Mouse (Mus musculus) gastrocnemius, postnatal 14 days (tissue): ENCODE results near the gene Cyb5rl. TPM values are rescaled to one million over a fixed set of nuclear protein-coding genes. Genes with fewer than 3 reads are reported as not detected.
A peak's percentile ranks its signal among the peaks of the same experiment; 100 is the strongest.

Experiments
- DNase-seq: peaks from one replicate; pipeline ENCODE4 v3.0.0; 2021; ENCODE audit warnings: mixed read lengths
- intact Hi-C: fragments of 180-260 bp; cut with DNase I; formaldehyde crosslinking; loops from one replicate; pipeline ENCODE4 v1.15.1; 2025; ENCODE audit warnings: low total_unique reads
- long read RNA-seq, 2 experiments: library from polyadenylated mRNA; stranded (forward); transcript quantifications; one replicate each; pipeline ENCODE4 v2.0.0; 2021
- total RNA-seq, 2 experiments: library from RNA; stranded (reverse); gene quantifications; 2 replicates each; pipeline ENCODE4 v1.2.3; 2021

The Cyb5rl gene
- total RNA-seq = 10 to 100 TPM; 16.2 to 17.1 TPM
- long read RNA-seq, experiment 1, transcript Cyb5rl-203 (7 exons, 2,516 nt) = major isoform, 7 of 25 reads
- long read RNA-seq, experiment 1, partial matches to known transcripts = 0 of 25 reads
- long read RNA-seq, experiment 1, other reads (novel, unspliced or antisense) = 18 of 25 reads
- long read RNA-seq, experiment 2, transcript Cyb5rl-203 (7 exons, 2,516 nt) = major isoform, 13 of 33 reads
- long read RNA-seq, experiment 2, partial matches to known transcripts = 1 of 33 reads
- long read RNA-seq, experiment 2, other reads (novel, unspliced or antisense) = 19 of 33 reads

DNA sequence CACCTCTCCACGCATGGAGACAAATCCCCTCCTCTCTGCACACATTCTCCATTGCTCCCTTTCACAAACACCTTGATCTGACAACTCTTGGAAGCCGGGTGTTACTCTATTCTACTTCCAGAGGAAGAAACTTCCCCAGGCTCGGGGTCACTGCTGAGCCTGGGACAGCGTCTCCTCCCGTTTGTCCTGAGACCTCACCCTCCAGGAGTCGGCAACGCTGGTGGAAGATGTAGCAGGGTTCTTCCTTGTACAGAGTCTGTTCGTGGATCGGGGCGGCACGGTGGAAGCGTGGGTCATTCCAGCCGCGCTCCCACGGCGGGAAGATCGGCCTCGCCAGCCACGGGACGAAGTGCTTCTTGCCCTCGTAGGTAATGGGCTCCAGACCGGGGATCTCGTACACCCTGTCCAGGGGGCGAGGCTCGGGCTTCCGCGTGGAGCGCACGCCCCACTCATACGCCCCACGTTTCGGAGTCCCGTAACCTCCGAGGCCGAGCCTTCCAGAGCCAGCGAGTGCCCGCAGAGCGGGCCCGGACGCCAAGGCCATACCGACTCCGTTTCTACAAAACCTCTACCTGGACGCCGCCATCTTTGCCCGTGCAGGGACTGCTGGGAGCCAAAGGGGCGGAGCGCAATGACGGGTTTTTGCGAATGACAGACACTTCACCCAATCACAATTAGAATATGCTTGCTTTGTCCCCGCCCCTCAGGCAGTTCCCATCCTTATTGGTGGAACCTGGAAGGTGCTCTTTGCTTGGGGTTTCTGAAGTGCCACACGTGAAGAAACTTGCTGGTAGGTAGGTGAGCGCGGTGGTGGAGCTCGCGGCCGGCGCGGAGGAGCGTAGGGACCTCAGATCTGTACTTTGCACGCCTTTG is at the start of gene Cyb5rl, which contains the start of gene Mrpl37:
Cyb5rl (plus strand) TSS at position 737 of the 873 bp plus-strand sequence.
Mrpl37 (minus strand) TSS at position 617 of the 873 bp plus-strand sequence.
- DNase-seq = peak; percentile 90
- intact Hi-C loops = no loop called here

DNA sequence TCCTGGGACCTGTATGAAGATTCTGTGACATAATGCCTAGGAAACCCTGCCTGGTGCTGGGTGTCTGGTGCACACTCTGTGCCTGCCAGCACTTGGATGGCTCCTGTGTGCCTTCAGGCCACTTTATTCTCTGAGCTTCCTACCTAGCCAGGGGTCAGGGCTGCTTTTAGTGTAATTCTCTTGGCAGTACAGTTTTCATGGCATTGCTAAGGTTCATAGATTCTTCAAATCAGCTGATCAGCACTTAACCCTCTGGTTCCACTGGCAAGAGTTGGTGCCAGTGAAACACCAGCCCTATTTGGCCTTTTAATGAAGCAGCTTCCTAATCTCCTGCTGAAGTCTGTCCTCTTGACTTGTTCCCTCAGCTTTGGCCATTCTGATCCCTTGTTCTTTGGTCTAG is 49.5 kb upstream of the Cyb5rl start:
- no peak for DNase-seq
- intact Hi-C loops = no loop called here

DNA sequence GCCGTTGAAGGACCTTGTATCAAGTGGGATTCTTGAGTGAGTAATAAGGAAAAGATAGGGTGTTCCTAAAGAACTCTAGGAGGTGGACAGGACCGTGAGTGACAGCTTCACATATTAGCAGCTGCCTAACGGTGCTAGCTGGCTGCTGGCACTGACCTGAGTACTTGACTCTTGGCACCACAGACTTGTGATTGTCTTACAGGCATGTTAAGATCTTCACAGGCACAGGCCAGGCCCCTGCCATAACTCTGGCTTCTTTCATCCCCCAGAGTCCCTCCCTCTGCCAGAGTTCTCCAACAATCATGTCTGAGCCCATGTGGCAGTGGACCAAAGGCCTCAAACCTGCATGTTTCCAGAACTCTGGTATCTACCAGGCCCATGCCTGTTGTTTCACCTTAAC is 48.3 kb upstream of the Cyb5rl start:
- intact Hi-C loops = no loop called here
- DNase-seq = no peak

DNA sequence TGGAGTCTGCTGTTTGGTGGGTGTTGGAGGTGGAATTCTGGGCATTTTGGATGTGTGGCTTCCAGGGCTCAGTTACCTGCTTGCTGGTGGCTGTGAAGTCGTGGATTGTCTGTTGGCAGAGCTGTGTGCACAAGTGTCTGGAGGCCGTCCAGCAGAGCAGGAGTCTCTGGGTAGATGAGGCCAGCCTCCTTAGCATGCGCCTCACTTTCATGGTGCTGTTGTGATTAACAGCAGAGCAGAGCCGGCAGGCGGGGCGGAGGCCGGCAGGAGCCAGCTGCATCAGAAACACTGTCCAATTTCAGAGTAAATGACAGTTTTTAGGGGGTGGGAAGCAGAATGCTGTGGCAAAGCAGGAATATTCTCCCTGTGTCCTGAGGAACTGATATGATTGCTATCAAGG is 47.8 kb upstream of the Cyb5rl start:
- peak; percentile 56 for DNase-seq
- intact Hi-C loops = no loop called here

DNA sequence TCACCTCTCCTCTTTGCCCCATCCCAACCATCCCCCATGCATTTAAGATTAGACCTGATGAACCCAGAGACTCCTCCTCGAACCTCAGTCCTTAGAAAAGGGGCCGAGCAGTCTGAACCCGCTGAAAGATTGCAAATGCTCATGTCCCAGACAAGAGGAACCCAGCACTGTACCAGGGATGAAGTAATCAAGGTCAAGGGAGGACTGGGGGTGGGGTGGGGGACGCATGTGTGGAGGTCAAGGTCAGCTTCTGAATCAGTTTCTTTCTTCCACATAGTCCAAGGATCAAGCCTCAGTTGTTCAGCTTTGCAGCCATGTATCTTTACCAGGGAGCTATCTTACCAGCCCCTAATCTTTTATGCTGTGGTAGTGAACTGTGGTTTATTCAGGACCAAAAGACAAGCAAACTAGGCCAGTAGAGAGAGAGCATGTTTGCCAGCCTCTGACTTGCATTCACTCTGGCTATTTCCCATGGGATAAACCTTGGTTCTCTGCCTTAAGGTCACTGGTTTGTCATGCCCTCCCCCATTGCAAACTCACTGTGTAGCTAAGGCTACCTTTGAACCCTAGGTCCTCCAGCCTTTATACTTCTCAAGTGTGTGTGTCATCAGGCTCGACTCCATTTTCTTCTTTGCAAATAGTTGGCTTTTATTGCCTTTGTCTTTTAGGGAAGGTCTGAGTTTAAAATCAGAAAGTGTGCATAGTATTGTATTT is 46.3 kb upstream of the Cyb5rl start:
- DNase-seq = no peak

DNA sequence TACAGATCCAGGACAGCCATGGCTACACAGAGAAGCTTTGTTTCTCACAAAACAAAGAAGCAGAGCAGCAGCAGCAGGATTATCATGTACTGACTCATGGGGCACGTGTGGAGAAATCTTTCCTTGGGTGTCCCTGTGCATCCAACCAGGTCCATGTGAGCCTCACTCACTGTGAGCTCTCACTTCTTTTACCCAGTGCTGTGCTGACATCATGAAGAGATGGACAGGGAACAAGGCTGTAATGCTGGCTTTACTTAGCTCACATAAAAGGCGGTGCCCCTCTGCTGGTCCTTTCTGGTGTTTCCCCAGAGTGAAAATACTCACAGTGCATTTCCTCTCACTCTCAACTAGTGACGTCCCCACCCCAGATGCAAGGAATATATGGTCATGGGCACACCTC is 45.3 kb upstream of the Cyb5rl start:
- DNase-seq = no peak
- intact Hi-C loops = no loop called here

More for the DNA sequence above, 46.3 kb upstream of the Cyb5rl start:
- intact Hi-C loops = no loop called here

DNA sequence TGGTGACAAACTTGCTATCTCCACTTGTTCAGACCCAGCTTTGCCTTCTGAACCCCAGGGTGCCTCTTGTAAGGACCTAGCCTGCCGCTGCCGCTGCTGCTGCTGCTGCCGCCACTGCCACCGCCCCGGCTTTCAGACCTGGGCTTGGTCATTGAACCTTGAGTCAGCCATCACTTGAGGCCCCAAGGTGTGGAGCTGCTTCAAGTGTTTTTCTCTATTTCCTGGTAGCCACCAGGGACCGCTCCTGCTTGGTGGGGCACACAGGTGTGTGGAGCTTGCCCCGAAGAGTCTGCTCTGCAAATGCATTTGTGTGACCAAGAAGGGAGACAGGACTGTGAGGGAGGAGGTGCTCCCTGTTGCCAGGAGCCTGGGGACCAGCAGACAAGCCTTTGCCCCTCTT is 41.9 kb upstream of the Cyb5rl start:
- DNase-seq = no peak
- intact Hi-C loops = no loop called here

DNA sequence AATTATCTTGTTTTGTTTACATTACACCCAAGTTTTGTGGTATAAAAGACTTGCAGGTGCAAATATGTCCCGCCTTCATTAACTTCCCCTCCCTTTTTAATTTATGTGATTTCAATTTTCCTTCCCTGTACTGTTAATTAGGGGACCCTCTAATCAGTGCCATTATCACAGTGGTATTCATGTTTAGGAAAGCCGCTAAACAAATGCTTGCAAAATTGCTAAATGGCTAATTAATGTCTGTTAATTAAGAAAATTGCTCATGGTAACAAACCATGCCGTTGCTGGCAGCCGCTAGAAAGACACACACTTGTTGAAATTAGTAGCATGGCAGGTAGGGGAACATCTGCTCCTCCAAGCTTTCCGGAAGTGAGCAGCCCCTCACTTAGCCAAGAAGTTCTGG is 41.4 kb upstream of the Cyb5rl start:
- DNase-seq = no peak
- intact Hi-C loops = no loop called here

DNA sequence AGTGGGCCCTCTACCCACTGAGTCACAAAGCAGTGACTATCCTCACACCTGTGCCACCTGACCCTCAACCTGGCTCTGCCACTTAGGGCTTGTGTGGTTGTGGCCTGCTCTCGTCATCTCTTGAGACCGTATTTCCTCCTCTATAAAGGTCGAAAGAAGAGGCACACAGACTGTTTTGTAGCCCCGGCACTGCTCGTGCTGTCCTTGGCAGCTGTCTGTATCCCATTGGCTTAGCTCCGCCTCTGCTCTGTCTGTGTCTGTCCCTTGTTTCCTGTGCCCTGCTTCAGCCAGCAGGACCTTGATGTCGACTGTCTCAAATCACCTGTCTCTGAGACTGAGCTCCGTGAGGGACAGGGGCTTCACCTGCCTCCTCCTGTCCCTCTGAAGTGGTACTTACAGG is 40.3 kb upstream of the Cyb5rl start:
- intact Hi-C loops = no loop called here
- DNase-seq = no peak

DNA sequence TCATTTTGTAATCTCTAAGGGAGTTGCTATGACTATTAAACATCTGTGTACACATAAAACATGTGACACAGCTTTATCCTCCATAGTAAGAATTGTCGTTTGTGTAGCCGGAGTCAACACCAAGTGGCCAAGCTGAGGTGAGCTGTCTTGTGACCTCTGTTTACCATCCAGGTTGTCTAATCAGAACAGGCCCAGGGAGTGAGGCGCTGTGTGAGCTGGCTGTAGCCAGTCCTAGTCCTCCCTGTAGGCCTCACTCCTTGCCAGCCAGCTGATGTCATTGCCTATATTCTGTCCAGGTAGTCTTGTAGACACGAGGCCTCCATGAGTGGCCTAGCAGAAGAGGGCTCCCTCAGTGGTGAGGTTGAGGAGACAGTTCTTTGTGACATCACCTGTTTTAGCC is 31.1 kb upstream of the Cyb5rl start:
- DNase-seq = no peak
- intact Hi-C loops = no loop called here

DNA sequence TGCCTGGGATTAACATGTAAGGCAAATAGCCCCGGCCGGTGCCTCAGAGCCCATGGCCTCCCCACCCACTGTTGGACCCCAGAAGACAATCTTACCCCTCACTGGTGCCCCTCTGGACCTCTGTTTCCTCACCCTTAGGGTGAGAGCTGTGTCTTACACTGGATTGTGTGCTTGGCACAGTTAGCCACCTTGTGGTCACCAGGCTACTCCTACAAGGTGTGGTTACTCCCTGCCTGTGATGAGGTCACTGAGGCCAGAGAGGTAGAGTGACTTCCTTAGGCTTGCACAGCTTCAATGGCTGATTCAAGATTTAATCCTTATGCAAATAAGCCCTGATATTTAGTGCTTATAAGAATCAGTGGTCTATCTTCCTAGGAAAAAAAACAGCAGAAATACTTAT is 29.8 kb upstream of the Cyb5rl start:
- intact Hi-C loops = no loop called here
- DNase-seq = no peak

DNA sequence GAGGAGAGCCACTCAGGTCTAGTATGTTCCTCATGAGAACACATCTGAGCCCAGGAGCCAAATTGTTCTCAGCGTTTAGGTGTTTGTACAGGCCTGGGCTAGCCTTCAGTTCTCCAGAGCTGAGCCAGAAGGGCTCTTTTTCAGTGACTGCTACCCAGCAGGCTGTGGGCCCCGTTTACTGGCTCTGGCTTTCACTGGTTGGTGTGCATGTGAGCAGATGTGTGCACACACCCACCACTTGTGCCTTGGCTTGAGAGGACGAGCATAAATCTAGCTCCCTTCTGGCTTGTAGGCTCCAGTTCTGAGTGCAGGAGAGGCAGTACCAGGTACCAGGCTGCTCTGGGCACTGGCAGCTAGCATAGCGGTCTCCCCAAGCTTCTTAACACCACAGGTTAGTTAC is 28.5 kb upstream of the Cyb5rl start:
- no peak for DNase-seq
- intact Hi-C loops = no loop called here

DNA sequence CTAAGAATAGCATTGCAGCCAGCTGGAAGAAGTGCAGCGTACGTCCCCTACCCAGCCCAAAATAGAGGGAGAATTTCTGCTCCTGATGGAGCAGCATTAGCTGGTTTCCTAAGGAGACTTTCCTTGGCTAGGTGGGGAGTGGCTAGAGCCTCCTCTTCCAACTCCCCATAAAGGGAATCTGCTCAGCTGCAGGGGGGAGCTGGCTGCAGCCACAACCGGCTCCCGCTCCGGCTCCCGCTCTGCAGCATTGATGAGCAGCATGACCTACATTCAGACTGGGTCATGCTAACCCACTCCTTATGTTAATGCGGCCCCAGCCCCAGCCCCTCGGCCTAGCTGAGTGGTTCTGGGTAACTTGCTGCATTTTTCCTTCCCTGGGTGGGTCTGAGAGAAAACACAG is 27.5 kb upstream of the Cyb5rl start:
- intact Hi-C loops = no loop called here

DNA sequence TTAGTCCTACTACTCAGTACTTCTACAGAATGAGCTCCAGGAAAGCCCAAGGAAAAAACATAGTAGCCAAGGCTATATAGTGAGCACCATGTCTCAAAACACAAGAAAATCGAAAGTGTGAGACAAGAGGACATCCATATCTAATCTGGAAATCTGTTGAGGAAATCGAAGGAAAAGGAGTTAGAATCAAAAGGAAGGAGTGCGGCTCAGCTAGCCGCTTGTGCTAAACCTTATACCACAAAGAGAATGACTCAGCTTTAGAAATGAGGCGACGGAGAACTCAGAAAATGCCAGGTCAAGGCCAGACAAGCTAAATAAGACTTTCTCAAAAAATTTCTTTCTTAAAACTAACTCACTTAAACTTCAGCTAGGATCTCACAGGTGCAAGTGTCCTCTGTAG is 24.5 kb upstream of the Cyb5rl start:
- no peak for DNase-seq
- intact Hi-C loops = no loop called here

More for the DNA sequence above, 27.5 kb upstream of the Cyb5rl start:
- DNase-seq = no peak

DNA sequence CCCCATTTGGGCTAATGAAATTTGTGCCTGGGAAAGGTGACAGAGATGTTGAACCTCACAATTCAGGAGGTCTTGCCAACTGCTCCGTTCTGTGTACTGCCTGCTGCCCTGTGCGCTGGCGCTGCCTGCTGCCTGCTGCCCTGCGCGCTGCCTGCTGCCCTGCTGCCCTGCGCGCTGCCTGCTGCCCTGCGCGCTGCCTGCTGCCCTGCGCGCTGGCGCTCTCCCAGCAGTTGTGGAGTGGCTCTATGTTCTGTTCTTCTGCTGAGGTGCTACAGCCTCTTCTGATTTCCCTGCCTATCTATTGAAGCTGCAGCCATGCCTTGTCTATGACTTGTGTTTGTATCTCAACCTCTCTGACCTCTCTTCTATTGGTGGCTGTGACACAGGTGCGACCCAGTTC is 21.6 kb upstream of the Cyb5rl start:
- intact Hi-C loops = no loop called here
- no peak for DNase-seq

DNA sequence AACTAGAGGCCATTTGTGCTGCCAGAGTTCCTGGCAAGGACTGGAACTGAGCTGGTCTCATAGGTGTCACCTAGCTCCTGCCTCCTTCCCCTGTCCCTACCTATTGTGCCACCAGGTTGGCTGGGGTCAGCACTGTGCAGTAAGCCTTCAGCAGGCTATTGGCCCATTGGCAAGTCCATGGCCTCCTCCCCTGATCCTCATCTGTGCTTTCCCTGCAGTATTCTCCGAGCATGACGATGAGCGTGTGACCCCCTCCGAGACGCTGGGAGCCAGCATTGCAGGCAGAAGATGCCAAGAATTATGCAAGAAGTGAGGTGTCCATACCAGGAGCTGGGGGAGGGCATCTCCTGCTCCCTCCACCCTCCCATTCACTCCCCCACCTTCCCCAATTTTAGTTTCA is 19.0 kb upstream of the Cyb5rl start:
- no peak for DNase-seq
- intact Hi-C loops = no loop called here

DNA sequence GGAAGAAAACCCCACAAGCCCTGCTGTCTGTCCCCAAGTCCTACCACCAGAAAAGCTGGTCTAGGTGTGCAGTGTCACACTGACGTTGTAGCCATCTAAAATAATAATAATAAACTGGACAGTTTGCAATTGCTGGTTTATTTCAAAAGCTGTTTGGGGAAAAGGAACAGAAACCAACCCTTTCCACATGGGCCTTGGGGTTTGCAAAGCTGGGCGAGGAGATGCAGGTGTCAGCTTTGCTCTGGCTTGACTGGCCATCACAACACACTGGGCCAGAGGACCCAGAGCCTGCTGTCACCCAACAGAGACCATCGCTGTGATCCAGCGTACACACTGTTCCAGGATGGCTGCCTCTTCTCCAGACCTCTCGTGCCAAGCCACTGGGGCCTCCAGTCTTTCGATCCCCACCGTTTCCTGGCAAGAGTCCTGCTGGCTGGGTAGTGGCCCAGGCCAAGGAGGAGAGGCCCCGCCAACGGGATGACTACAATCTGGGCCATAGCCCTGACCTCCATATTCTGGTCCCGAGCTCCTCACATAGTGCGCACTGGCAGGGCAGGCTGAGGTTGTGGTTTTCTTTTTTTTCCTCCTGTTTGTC is 18.1 kb upstream of the Cyb5rl start:
- intact Hi-C loops = no loop called here

DNA sequence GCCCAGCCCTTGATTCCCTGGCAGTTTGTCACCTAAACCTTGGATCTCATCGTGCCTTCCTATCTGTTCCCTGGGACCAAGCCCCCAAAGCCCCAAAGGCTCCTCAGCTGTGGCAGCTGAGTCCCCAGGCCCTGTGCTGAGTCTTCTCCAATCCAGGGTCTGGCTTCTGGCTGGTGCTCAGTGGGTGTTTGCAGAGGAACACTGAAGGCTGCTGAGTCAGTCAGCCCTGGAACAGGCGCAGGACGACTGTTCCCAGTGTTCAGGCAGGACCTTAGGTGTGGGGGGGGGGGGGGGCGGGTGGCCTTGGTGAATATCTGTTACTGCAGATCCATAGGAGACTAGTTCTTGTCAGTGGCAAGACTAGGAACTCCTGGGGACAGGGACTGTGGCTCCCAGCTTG is 14.9 kb upstream of the Cyb5rl start:
- intact Hi-C loops = no loop called here
- no peak for DNase-seq

More for the DNA sequence above, 18.1 kb upstream of the Cyb5rl start:
- DNase-seq = peak; percentile 77

DNA sequence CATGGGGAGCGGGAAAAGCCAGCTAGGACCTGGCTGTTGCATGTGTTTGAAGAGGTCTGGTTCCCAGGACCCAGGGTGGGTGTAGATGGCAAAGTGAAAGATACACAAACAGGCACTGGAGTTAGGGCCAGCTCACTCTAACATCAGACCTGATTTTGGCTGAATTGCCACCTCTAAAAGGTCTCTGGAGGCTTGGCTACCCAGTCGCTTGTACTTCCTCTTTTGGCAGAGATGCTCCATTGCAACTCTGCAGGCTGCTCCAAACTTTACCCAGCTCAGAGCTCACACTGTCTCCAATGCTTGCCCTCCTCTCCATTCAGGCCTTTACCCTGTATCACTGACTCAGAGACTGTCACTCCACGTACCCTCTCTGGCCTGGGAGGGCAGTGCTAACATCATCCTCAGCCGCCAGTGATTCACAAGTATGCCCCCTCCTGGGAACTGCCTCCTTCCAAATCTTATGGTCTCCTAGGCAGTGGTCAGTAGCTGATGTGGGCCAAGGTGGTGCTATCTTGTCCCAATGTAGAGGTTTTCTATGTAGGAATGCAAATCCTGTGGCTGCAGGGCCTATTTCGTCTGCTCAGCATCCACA is 13.7 kb upstream of the Cyb5rl start:
- intact Hi-C loops = no loop called here
- DNase-seq = no peak

DNA sequence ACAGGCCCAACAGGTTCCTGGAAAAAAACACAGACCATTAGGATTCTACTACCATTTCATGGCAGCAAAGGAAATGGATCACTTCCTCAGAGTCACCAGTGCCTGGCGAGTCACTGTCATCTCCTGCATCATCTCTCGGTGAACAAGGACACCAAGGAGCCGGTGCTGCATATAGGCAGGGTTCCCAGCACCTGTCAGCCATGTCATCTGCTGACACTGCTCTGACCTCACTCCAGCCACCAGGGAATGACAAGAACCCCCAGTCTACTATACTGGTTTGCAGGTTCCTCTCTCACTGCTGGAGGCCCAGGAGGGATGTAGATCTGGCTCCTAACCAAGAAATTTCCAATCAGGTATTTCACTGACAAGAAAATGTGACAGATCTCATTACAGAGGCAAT is 10.7 kb upstream of the Cyb5rl start:
- intact Hi-C loops = no loop called here
- no peak for DNase-seq
